Mouse (Mus musculus) c-Kit-positive CD71-positive TER-119-negative erythroid progenitor cells, embryonic 14.5 days (primary cell): ENCODE results near the gene Sec1.
A peak's percentile ranks its signal among the peaks of the same experiment; 100 is the strongest.

ENCODE experiments used
- DNase-seq: peaks from one replicate; pipeline ENCODE4 v3.0.0-alpha.2; 2013; ENCODE audit warnings: low read depth

Gene Sec1

DNA sequence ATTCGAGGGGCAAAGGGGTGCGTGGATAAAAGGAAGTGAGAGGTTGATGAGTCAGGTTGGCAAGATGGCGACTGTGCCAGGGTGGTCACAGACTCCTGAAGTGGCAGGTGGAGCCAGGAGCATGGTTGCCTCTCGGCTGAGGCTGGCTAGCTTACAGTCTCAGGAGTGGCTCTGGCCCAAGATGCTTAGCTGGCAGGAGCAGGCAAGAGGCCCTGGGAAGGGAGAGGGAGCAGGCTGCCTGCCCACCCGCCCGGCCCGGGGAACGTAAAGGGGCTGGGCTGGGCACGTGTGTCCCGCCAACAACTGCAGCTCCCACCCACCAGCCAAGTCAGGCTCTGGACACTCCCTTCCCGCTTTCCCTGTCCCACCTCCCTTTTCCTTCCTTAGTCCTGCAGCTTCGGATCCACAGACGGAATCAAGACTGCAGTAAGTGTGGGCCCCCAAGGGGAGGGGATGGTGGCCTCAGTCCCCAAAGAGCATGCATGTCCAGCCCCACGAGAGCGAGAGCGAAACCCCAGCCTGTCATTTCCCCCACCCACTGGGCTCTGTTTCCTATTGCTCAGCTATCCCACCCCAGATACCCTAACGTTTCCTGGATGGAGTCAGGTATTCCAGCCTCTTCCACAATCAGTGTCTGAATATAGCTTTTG is 52.7 kb downstream of the Sec1 start:
- no peak for DNase-seq

DNA sequence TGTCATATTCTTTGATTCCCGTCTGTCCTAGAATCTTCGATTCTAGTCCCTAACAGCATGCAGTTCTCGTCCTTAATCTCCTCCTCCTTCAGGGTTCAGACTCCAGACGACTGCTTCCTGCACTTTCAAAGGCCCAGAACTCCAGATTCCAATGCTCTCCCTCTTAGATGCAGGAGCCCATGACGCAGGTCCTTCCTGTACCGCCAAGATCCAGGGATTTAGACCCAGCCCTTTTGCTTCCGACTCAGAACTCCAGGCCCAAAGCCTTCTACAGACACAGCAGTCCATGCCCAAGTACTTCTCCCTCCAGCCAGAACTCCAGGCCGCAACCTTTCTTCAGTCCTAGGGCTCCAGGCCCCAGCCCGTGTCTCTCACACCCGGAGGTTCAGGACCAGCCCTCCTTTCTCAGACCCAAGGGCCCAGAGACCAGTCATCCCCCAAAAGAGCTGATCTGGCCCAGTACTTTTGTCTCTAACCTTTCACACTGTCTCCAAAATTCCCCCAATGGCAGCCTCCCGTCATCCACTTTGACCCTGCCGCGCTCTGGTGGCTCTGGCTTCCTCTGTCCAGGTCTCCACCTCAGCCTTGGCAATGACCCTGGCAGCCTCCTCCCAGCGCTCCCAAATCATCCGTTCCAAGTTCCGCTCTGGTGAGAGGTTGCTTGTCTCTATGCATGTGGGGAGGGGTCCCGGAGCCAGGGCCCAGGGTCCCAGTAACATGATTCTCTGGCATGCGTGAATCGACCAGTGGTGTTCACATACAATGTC is 53.8 kb downstream of the Sec1 start:
- no peak for DNase-seq

DNA sequence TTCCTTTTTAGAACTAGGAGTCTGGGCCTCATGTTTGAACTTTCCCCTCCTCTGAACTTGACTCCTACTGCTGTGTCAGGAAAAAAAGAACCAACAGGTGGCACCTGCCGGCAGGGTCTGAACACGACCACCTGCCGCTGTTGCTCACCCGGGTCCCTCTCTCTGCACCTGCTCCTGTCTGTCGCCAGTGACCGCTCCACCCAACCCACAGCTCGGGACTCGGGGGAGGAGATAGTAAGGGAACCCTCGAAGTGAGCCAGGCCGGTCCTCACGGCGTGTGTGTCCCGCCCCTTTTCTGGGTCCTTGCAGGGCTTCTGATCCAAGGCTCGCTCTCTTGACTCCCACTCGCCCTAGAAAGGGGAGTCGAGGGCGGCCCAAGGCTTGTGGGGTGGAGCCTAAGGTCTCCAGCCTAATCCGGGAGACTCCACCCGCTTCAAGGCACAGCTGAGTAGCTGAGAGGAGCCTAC is 54.6 kb downstream of the Sec1 start, which contains the start of gene Mamstr:
Gene Mamstr (plus strand): TSS at position 417 of the 467 bp plus-strand sequence.
- DNase-seq, result no peak

DNA sequence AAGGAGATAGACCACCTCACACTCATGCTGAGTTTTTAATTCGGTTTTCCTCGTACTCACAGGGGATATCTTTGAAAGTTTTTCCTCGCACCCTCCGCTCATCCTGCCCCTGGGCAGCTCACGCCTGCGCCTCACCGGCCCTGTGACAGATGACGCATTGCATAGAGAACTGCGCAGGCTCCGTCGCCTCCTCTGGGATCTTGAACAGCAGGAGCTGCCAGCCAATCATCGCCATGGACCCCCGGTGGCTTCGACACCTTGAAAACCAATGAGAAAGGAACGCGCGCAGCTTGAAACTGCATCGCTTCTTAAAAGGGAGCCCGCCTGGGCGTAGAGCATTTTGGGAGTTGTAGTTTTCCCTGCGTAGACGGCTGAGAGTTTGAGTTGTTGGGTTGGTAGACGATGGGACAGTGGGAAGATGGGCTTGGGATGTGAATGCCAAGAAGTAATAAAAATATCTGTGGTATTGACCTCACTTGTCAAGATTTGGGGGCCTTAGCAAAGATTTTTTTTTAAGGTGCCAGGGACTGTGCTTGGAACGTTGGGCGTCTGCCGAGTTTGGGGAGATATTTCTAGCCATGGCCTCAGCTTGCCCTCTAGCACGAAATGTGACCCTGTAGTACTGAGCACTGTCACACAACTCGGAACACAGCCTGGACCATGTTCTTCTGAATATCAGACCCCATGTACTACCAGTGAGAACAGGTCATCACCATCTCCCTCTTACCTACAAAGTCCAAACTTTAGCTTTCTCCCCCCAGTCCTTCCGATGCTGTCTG is 55.4 kb downstream of the Sec1 start:
- no peak for DNase-seq

DNA sequence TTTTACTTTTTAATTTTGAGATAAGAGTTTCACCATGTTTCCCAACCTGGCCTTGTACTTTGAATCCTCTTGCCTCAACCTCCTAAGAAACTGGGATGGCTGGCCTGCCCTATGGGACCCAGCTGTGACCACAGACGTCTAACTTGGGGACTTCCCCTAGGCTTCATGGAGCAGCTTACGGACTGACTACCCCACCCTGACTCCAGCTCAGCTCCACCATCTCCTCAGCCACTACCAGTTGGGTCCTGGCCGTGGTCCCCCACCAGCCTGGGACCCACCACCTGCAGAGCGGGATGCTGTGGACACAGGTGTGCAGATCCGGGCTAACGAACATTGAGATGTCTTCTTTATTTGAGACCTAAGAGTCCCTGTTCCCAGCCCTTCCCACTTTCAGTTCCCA is 56.5 kb downstream of the Sec1 start:
- DNase-seq, result no peak

DNA sequence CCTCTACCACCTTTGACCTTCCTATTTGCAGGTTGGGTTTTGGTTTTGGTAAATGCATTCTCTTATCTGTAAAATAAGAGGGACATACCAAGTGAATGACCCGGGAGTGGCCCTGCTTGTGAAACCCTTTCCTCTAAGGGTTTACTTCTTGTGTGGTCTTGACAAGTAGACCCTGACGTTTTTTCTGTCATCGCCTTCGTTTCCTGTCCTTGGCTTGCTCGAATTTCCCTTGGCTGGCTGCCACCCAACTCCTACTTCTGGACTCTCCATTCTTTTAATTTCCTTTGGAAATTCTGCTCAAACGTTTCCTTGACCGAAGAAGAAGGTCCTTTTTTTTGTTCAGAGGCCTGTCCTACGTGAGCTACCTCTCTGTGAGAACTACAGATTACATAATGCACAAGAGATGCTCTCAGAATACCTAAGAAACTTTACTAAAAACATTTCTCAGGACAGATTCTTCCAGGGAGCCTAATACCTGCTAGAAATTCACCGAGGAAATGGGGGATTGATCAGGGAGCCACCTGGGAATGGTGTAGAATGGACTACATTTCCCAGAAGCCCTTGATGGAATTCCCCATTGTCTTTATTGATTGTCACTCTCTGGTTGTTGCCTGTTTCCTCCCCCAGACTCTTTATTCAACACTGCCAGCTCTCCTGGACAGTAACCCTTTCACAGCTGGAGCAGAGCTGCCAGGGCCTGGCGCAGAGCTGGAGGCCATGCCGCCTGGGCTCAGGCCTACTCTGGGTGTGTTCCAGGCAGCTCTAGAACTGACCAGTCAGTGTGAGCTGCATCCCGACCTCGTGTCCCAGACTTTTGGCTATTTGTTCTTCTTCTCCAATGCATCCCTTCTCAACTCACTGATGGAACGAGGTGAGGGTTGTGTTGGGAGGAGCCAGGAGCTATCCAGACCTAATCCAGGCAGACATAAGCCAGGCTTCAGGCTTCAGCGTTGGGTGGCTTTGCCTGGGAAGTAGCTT is 58.2 kb downstream of the Sec1 start:
- DNase-seq, result no peak

DNA sequence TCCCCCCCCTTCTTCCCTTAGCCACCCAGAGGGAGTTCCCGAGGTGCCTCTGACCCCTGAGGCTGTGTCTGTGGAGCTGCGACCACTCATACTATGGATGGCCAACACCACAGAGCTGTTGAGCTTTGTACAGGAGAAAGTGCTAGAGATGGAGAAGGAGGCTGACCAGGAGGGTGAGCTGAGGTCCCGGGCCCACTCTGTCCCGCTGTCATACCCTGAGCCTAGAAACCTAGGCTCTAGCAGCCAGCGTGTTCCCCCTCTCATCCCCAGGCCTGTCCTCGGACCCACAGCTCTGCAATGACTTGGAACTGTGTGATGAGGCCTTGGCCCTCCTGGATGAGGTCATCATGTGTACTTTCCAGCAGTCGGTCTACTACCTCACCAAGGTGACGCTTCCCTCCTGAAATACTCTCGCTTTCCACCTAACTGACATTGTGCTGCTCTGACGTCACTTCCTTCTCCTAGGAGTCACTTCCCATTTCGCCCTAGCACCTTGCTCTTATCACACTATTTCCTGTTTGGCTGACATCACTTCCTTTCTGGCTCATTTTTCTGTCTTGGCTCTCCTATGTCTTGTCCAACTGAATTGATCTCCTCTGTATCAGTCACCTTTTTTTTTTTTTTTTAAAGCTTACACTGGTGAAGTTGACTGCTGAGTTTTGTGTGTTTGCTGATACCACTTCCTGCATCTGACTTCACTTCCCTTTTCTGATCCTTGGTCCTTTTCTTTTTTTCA is 59.1 kb downstream of the Sec1 start:
- no peak for DNase-seq

DNA sequence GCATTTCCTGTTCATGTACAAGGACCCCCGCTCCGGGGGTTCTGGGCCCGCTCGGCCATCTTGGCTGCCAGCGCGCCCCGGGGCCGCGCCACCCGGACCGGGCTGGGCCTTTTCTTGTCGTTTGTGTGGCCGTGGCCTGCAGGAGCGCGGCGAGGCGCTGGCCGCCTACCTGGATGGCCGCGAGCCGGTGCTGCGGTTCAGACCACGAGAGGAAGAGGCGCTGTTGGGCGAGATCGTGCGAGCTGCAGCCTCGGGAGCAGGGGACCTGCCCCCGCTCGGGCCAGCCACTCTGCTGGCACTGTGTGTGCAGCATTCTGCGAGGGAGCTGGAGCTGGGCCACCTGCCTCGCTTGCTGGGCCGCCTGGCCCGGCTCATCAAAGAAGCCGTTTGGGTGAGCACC is 61.7 kb downstream of the Sec1 start:
- no peak for DNase-seq

DNA sequence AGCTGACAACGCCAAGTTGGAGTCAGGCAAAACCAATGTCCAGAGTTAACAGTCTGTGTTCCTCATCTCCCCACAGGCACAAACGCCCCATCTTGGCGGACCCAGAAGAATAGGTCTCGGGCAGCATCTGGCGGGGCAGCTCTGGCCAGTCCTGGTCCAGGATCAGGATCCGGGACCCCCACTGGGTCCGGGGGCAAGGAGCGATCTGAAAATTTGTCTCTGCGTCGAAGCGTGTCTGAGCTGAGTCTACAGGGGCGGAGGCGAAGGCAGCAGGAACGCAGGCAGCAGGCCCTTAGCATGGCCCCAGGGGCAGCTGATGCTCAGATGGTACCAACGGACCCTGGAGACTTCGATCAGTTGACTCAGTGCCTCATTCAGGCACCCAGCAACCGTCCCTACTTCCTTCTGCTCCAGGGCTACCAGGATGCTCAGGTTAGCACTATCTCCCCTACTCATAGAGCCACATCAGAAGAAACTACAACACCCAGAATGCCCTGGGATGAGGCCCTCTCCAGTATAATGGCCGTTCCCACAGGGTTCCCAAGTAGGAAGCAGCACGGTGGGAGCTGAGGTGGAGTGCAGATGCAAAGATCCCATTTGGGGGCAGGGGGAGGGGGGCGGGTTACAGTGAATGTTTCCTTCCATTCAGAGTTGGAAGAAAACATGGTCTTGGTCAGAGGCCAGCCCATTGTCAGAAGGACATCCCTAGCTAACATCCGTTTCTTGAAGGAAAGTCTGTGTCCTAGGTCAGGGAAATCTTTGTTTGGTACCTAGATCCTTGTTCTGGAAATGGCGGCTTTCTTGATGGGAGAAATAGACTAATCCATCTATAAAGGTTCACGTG is 63.9 kb downstream of the Sec1 start:
- DNase-seq, result no peak

DNA sequence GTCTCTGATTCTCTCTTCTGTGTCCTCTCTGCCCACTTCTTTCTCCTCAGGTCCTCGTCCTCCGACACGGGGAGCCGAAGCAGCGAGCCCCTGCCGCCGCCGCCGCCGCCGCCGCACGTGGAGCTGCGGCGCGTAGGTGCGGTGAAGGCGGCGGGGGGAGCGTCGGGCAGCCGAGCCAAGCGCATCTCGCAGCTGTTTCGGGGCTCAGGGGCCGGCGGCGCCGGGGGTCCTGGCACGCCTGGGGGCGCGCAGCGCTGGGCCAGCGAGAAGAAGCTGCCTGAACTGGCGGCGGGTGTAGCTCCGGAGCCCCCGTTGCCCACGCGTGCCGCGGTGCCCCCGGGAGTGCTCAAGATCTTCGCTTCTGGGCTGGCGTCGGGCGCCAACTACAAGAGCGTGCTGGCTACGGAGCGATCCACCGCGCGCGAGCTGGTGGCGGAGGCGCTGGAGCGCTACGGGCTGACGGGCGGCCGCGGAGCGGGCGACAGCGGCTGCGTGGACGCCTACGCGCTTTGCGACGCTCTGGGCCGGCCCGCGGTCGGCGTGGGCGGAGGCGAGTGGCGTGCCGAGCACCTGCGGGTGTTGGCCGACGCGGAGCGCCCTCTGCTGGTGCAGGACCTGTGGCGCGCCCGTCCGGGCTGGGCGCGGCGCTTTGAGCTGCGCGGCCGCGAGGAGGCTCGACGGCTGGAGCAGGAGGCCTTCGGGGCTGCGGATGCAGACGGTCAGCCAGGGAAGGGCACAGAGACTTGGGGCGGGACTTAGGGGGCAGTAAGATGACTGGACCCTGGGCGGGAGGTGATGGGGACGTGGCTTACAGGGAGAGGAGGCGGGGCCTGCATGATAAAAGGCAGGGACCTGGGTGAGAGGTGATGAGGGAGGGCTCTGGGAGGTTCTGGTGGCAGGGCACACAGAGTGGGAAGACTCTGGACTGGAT is 65.6 kb downstream of the Sec1 start:
- DNase-seq, result peak; percentile 69
